Mouse (Mus musculus) embryonic fibroblast, embryonic 13.5 days (primary cell): ENCODE measurements around the gene Gcdh. TPM values are rescaled to one million over a fixed set of nuclear protein-coding genes. Genes with fewer than 3 reads are reported as not detected.

Experiments
- H3K27ac ChIP-seq: 2 replicates; pipeline ENCODE4 v1.5.1; 2012; ENCODE audit warnings: low read length, control low read depth, inconsistent platforms; ENCODE audit not compliant: insufficient read depth
- H3K4me1 ChIP-seq: 2 replicates; pipeline ENCODE4 v1.6.1; 2011; ENCODE audit warnings: low read length; ENCODE audit not compliant: control insufficient read depth, insufficient read depth
- H3K4me3 ChIP-seq: 2 replicates; pipeline ENCODE4 v1.5.1; 2011; ENCODE audit warnings: mild to moderate bottlenecking, control low read depth, low read length; ENCODE audit not compliant: insufficient read depth
- CTCF ChIP-seq: IDR thresholded peaks from 2 replicates; pipeline ENCODE4 v1.5.1; 2011; ENCODE audit warnings: mild to moderate bottlenecking, control low read depth, low read length, moderate library complexity, borderline replicate concordance; ENCODE audit not compliant: insufficient read depth
- POLR2A ChIP-seq: IDR thresholded peaks from 2 replicates; pipeline ENCODE4 v1.6.1; 2011; ENCODE audit warnings: low read depth, mild to moderate bottlenecking, control low read depth, low read length, moderate library complexity
- polyA plus RNA-seq: library from polyadenylated mRNA; stranded (reverse); fragments of >200 nt; gene quantifications from 2 replicates; pipeline ENCODE4 v1.2.4, GENCODE M21; 2011; ENCODE audit warnings: low read depth; ENCODE audit not compliant: missing spikeins, insufficient read length

Gcdh gene
- polyA plus RNA-seq, 1 experiment, result 18.6 TPM

DNA sequence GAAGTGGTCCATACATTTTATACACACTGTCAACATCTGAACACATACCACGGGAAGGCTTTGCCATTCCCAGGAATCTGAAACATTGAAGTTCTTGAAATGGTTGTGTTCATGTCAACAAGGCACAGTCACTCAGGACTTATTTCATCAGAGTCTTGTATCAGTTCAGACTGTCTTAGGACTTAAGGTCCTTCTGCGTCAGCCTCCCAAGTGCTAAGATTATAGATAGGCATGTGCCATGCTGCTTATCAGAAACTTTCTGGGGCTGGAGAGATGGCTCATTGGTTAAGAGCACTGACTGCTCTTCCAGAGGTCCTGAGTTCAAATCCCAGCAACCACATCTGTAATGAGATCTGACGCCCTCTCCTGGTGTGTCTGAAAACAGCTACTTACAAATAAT, 19.4 kb downstream of the Gcdh start:
- Histone ChIP-seq H3K4me1 (no peaks in the 10 kb centered on the region), H3K4me3 (no peak overlapping the region), H3K27ac (no peak overlapping the region)
- TF ChIP-seq POLR2A (no peak), CTCF (no peak)

- no peak overlapping the region for H3K4me3 ChIP-seq
- no peaks in the 10 kb centered on the region for H3K4me1 ChIP-seq
- no peak for TF ChIP-seq CTCF
- TF ChIP-seq POLR2A, result no peak
- H3K27ac ChIP-seq, result no peak overlapping the region
Measured at GRCm38 (mm10) chr8:84873016-84873415, 20.7 kb downstream of the Gcdh start.

DNA sequence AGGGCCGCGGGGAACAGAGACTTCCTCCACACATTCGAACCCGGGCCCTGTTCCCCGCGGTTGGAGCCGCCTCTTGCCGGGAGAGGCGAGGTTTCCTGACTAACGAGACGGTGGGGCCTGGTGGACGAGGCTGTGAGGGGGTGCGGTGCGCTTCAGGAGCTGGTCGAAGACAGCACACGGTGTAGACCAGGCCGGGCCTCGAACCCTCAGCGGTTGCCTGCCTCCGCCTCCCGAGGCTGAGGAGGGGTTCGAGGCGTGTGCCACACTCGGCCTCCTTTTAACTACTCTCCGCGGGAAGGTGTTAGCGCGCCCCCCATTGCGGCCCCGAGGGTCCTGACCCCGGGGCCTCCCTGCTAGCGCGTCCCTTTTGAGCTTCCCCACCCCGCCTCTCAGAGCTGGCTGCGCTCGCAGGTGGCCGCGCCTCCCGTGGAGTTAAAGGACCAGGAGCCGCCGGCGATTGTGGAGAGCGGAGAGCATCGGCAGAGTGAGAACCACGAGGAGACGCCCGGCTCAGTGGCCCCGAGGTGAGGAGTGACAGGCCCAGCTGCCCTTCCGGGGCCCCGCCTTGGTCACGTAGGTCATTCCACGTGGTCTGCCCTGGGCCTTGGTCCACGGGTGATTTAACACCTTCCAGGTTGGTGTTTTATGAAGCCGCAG, 21.3 kb downstream of the Gcdh start:
- Histone ChIP-seq H3K27ac (no peak overlapping the region), H3K4me1 (no peaks in the 10 kb centered on the region), H3K4me3 (0 out of 2 replicates have a peak overlapping the region, but pooled peaks have one; percentile 7)
- no peak for TF ChIP-seq POLR2A
- no peak for TF ChIP-seq CTCF

DNA sequence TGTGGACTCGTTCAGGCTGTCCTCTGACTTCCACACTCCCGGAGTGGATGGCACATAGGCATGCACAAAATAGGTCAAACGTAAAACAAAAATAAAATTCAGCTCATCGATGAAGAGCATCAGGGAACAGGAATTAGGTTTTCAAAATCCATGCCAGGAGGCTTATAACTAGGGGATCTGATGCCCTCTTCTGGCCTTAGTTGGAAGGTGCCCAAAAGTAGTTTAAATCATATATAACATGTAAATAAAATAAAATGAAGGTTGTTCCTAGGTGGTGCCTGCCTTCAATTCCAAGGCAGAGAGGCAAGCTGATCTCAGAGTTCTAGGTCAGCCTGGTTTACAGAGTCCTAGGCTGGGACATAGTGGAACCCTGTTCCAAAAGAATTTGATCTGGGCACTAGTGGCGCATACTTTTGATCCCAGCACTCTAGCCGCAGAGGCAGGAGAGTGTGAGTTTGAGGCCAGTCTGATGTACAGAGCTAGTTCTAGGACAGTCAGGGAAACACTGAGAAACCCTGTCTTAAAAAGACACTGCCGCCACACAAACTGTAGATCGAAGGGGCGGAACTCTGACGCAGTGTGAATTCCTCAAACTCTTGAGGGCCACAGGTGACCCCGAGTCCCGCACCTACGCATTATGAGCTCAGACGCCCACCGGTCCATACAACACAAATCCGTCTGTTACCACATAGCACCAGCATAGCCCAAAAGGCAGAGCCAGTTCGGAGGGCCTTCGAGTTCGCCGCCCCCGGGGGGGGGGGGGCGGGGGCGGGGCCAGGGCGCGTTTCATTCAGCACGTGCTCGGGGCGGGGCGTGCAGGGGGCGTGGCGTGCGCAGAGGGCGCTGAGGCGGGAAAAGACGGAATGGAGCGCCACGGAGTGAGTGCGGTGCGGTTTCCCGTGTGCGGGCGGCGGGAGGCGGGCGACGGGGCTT, 22.1 kb downstream of the Gcdh start, which contains the start of gene Syce2:
Gene Syce2 (plus strand): TSS at position 736 of the 933 bp plus-strand sequence.
- no peaks in the 10 kb centered on the region for H3K4me1 ChIP-seq
- H3K27ac ChIP-seq, result no peak within 1 kb of the TSS
- TF ChIP-seq POLR2A (peak; percentile 36; the same call in 1 of the 2 replicates), CTCF (no peak)
- 0 out of 2 replicates have a peak within 1 kb of the TSS, but pooled peaks have one; percentile 7 for H3K4me3 ChIP-seq

- H3K27ac ChIP-seq, result peak within 1 kb of the TSS; percentile 11; the same call in 1 of the 2 replicates
- peak within 1 kb of the TSS; percentile 90 for H3K4me3 ChIP-seq
- TF ChIP-seq CTCF (no peak), POLR2A (peak; percentile 99)
- peaks cover 7% of the 10 kb centered on the region; the same call in 1 of the 2 replicates for H3K4me1 ChIP-seq
Measured at GRCm38 (mm10) chr8:84856864-84857441, 36.8 kb downstream of the Gcdh start, which contains the start of gene Farsa. Farsa (plus strand) TSS chr8:84856989.

GRCm38 (mm10) chr8:84856434-84856833, 37.3 kb downstream of the Gcdh start:
- no peak overlapping the region for H3K27ac ChIP-seq
- H3K4me1 ChIP-seq, result peaks cover 7% of the 10 kb centered on the region; the same call in 1 of the 2 replicates
- TF ChIP-seq POLR2A, result no peak
- no peak for TF ChIP-seq CTCF
- H3K4me3 ChIP-seq, result no peak overlapping the region

GRCm38 (mm10) chr8:84847684-84848435, 45.9 kb downstream of the Gcdh start:
- H3K4me1 ChIP-seq, result peaks cover 6% of the 10 kb centered on the region
- peak overlapping the region; percentile 15; the same call in 1 of the 2 replicates for H3K27ac ChIP-seq
- TF ChIP-seq POLR2A, result no peak
- TF ChIP-seq CTCF, result no peak
- H3K4me3 ChIP-seq, result peak overlapping the region; percentile 52; the same call in 1 of the 2 replicates

- H3K4me3 ChIP-seq, result peak within 1 kb of the TSS; percentile 85
- TF ChIP-seq POLR2A (peak; percentile 99), CTCF (no peak)
- peaks cover 6% of the 10 kb centered on the region for H3K4me1 ChIP-seq
- H3K27ac ChIP-seq, result peak within 1 kb of the TSS; percentile 23
Measured at GRCm38 (mm10) chr8:84846722-84847572, 46.8 kb downstream of the Gcdh start, which contains the start of gene Calr. Calr (minus strand) TSS chr8:84846934.

GRCm38 (mm10) chr8:84846094-84846721, 47.5 kb downstream of the Gcdh start:
- TF ChIP-seq CTCF (no peak), POLR2A (no peak)
- peaks cover 6% of the 10 kb centered on the region for H3K4me1 ChIP-seq
- peak overlapping the region; percentile 23 for H3K27ac ChIP-seq
- peak overlapping the region; percentile 85 for H3K4me3 ChIP-seq
